Mouse (Mus musculus) testis, adult 10 weeks (tissue): ENCODE data around the gene Olfr1012. TPM values are rescaled to one million over a fixed set of nuclear protein-coding genes. Genes with fewer than 3 reads are reported as not detected.

Source experiments
- polyA plus RNA-seq: library from polyadenylated mRNA; stranded (reverse); fragments of 350-450 nt; fragmentation: Illumina TruSeq; extraction: RNeasy Lipid Tissue Mini Kit (QIAGEN cat#74804); gene quantifications from one replicate; pipeline ENCODE4 v1.2.3, GENCODE M21; 2014; ENCODE audit warnings: low read depth, low replicate concordance

Gene Olfr1012
- not detected for polyA plus RNA-seq

GRCm38 (mm10) chr2:85762666-85763065 lies at the start of gene Olfr1012:
Gene Olfr1012, minus strand, starts transcription at chr2:85762766.

GRCm38 (mm10) chr2:85802444-85802843 lies 39.9 kb upstream of the Olfr1012 start, which contains the start of gene Olfr1016:
Gene Olfr1016, minus strand, starts transcription at chr2:85802544.

GRCm38 (mm10) chr2:85781717-85782116 lies 19.2 kb upstream of the Olfr1012 start, which contains the start of gene Olfr1015:
Gene Olfr1015, plus strand, starts transcription at chr2:85782017.

GRCm38 (mm10) chr2:85772413-85772812 lies 9.8 kb upstream of the Olfr1012 start, which contains the start of gene Olfr1014:
Gene Olfr1014, plus strand, starts transcription at chr2:85772713.

GRCm38 (mm10) chr2:85766798-85767197 lies 4.2 kb upstream of the Olfr1012 start, which contains the start of gene Olfr1013:
Gene Olfr1013, plus strand, starts transcription at chr2:85767098.

GRCm38 (mm10) chr2:85715119-85715518 lies 47.4 kb downstream of the Olfr1012 start, which contains the start of gene Olfr1009:
Gene Olfr1009, plus strand, starts transcription at chr2:85715419.

Other genes starting within 250 kb of the Olfr1012 start
- gene 4833423E24Rik, start 243.7 kb downstream of the Olfr1012 start, polyA plus RNA-seq = not detected
- not detected for gene Olfr996, start 183.6 kb downstream of the Olfr1012 start, polyA plus RNA-seq
- not detected for gene Olfr998, start 173.8 kb downstream of the Olfr1012 start, polyA plus RNA-seq
- not detected for gene Olfr1000, start 150.9 kb downstream of the Olfr1012 start, polyA plus RNA-seq
- gene Olfr1002, start 112.1 kb downstream of the Olfr1012 start, polyA plus RNA-seq = not detected
- gene Olfr154, start 98.3 kb downstream of the Olfr1012 start, polyA plus RNA-seq = not detected
- not detected for gene Olfr1006, start 84.0 kb downstream of the Olfr1012 start, polyA plus RNA-seq
- gene Olfr1008, start 73.3 kb downstream of the Olfr1012 start, polyA plus RNA-seq = not detected
- gene Olfr1009, start 47.3 kb downstream of the Olfr1012 start, polyA plus RNA-seq = not detected
- gene Olfr1013, start 4.3 kb upstream of the Olfr1012 start, polyA plus RNA-seq = 0.07 TPM
- not detected for gene Olfr1014, start 9.9 kb upstream of the Olfr1012 start, polyA plus RNA-seq
- not detected for gene Olfr1015, start 19.3 kb upstream of the Olfr1012 start, polyA plus RNA-seq
- not detected for gene Olfr1016, start 39.8 kb upstream of the Olfr1012 start, polyA plus RNA-seq
- not detected for gene Olfr1018, start 55.7 kb upstream of the Olfr1012 start, polyA plus RNA-seq
- not detected for gene Olfr1019, start 82.7 kb upstream of the Olfr1012 start, polyA plus RNA-seq
- not detected for gene Olfr1020, start 84.3 kb upstream of the Olfr1012 start, polyA plus RNA-seq
- not detected for gene Olfr1022, start 105.8 kb upstream of the Olfr1012 start, polyA plus RNA-seq
- not detected for gene Olfr1023, start 122.9 kb upstream of the Olfr1012 start, polyA plus RNA-seq
- not detected for gene Olfr1024, start 142.3 kb upstream of the Olfr1012 start, polyA plus RNA-seq
- not detected for gene Olfr1025-ps1, start 152.4 kb upstream of the Olfr1012 start, polyA plus RNA-seq
- not detected for gene Olfr1026, start 158.8 kb upstream of the Olfr1012 start, polyA plus RNA-seq
- not detected for gene Olfr1028, start 187.7 kb upstream of the Olfr1012 start, polyA plus RNA-seq
- 0.35 TPM for gene Olfr1029, start 211.1 kb upstream of the Olfr1012 start, polyA plus RNA-seq
- gene Olfr1030, start 216.5 kb upstream of the Olfr1012 start, polyA plus RNA-seq = not detected
- not detected for gene Olfr1031, start 227.5 kb upstream of the Olfr1012 start, polyA plus RNA-seq
- gene Olfr1032, start 242.8 kb upstream of the Olfr1012 start, polyA plus RNA-seq = not detected